Mouse (Mus musculus) gastrocnemius, adult 8-10 months (tissue): ENCODE data around the gene Ppp1r9a. TPM values are rescaled to one million over a fixed set of nuclear protein-coding genes. Genes with fewer than 3 reads are reported as not detected.

Experiments used
- DNase-seq, 2 experiments: peaks; one replicate each; pipeline ENCODE4 v3.0.0; 2022; ENCODE audit warnings: low spot score in 2 of 2
- total RNA-seq, 4 experiments: library from RNA; stranded (reverse); gene quantifications; 2 replicates each; pipeline ENCODE4 v1.2.4; 2022

Gene Ppp1r9a
- total RNA-seq, 4 experiments from 2014 or later, result 0.63 to 1.9 (median 1.3) TPM

- DNase-seq, result no peak
These were observed 135.5 kb downstream of the Ppp1r9a start for GRCm38 (mm10) chr6:5038140-5038749.

GRCm38 (mm10) chr6:5039316-5039715 is 136.6 kb downstream of the Ppp1r9a start:
- no peak for DNase-seq

GRCm38 (mm10) chr6:5045854-5046253 is 143.1 kb downstream of the Ppp1r9a start:
- DNase-seq, result no peak

- no peak for DNase-seq
These were observed 145.3 kb downstream of the Ppp1r9a start for GRCm38 (mm10) chr6:5048025-5048424.

- no peak for DNase-seq
These were observed 149.6 kb downstream of the Ppp1r9a start for GRCm38 (mm10) chr6:5052309-5052708.

- DNase-seq, result no peak
These were observed 151.9 kb downstream of the Ppp1r9a start for GRCm38 (mm10) chr6:5054446-5055095.

GRCm38 (mm10) chr6:5074736-5075135 is 172.0 kb downstream of the Ppp1r9a start:
- DNase-seq, result no peak

- no peak for DNase-seq
These were observed 173.0 kb downstream of the Ppp1r9a start for GRCm38 (mm10) chr6:5075680-5076079.

GRCm38 (mm10) chr6:5078009-5078408 is 175.3 kb downstream of the Ppp1r9a start:
- DNase-seq, result no peak

- DNase-seq, result no peak
These were observed 176.4 kb downstream of the Ppp1r9a start for GRCm38 (mm10) chr6:5079108-5079507.

- no peak for DNase-seq
These were observed 177.4 kb downstream of the Ppp1r9a start for GRCm38 (mm10) chr6:5080094-5080493.

- no peak for DNase-seq
These were observed 177.8 kb downstream of the Ppp1r9a start for GRCm38 (mm10) chr6:5080496-5080895.

GRCm38 (mm10) chr6:5081099-5081498 is 178.4 kb downstream of the Ppp1r9a start:
- no peak for DNase-seq

- DNase-seq, result no peak
These were observed 179.4 kb downstream of the Ppp1r9a start for GRCm38 (mm10) chr6:5082144-5082543.

GRCm38 (mm10) chr6:5082740-5083139 is 180.0 kb downstream of the Ppp1r9a start:
- DNase-seq, result no peak

GRCm38 (mm10) chr6:5083957-5084356 is 181.2 kb downstream of the Ppp1r9a start:
- DNase-seq, result no peak

- DNase-seq, result no peak
These were observed 189.2 kb downstream of the Ppp1r9a start for GRCm38 (mm10) chr6:5091873-5092272.

GRCm38 (mm10) chr6:5092795-5093194 is 190.1 kb downstream of the Ppp1r9a start:
- DNase-seq, result no peak

- no peak for DNase-seq
These were observed 190.8 kb downstream of the Ppp1r9a start for GRCm38 (mm10) chr6:5093516-5093915.

GRCm38 (mm10) chr6:5095365-5095973 is 192.8 kb downstream of the Ppp1r9a start:
- DNase-seq, result no peak

- no peak for DNase-seq
These were observed 194.6 kb downstream of the Ppp1r9a start for GRCm38 (mm10) chr6:5097309-5097708.

- no peak for DNase-seq
These were observed 196.6 kb downstream of the Ppp1r9a start for GRCm38 (mm10) chr6:5099282-5099681.

GRCm38 (mm10) chr6:5099842-5100241 is 197.1 kb downstream of the Ppp1r9a start:
- DNase-seq, result no peak
